Mouse (Mus musculus) forebrain, embryonic 13.5 days (tissue): Measurements from ENCODE around the gene Kansl2. TPM values are rescaled to one million over a fixed set of nuclear protein-coding genes. Genes with fewer than 3 reads are reported as not detected.

Experiments used
- ATAC-seq: fragments of 200-750 bp; cut with Nextera tagmentation; 2 replicates; pipeline ENCODE4 v1.8.0; 2017
- H3K27ac ChIP-seq: fragments of 300-500 bp; sonication (generic); 2 replicates; pipeline ENCODE4 v1.5.1; 2015; ENCODE audit warnings: inconsistent platforms, mild to moderate bottlenecking, moderate library complexity
- H3K27me3 ChIP-seq: fragments of 300-500 bp; sonication (generic); 2 replicates; pipeline ENCODE4 v1.6.1; 2015; ENCODE audit warnings: mild to moderate bottlenecking, inconsistent platforms
- H3K36me3 ChIP-seq: fragments of 300-500 bp; sonication (generic); 2 replicates; pipeline ENCODE4 v1.6.1; 2015; ENCODE audit warnings: mild to moderate bottlenecking, inconsistent platforms; ENCODE audit not compliant: poor library complexity, severe bottlenecking
- H3K4me1 ChIP-seq: fragments of 300-500 bp; sonication (generic); 2 replicates; pipeline ENCODE4 v1.6.1; 2015; ENCODE audit warnings: inconsistent platforms
- H3K4me2 ChIP-seq: fragments of 300-500 bp; sonication (generic); 2 replicates; pipeline ENCODE4 v1.6.1; 2015; ENCODE audit warnings: inconsistent platforms, mild to moderate bottlenecking, moderate library complexity
- H3K4me3 ChIP-seq: fragments of 300-500 bp; sonication (generic); 2 replicates; pipeline ENCODE4 v1.5.1; 2015; ENCODE audit warnings: mild to moderate bottlenecking, inconsistent platforms
- H3K9ac ChIP-seq: fragments of 300-500 bp; sonication (generic); 2 replicates; pipeline ENCODE4 v1.6.1; 2015; ENCODE audit warnings: mild to moderate bottlenecking, inconsistent platforms
- H3K9me3 ChIP-seq: fragments of 300-500 bp; sonication (generic); replicated peaks from 2 replicates; pipeline ENCODE4 v1.6.1; 2016; ENCODE audit warnings: inconsistent platforms
- WGBS: fragments of 180-500 bp; shearing (Covaris S2); methylation state at CpG from one replicate; pipeline ENCODE4 v1.1.7; 2015; 5-methylcytosine and 5-hydroxymethylcytosine counted together
- polyA plus RNA-seq: library from polyadenylated mRNA; unstranded; fragments of >200 nt; fragmentation: Nextera tagmentation; extraction: Ambion mirVana; gene quantifications from 2 replicates; pipeline ENCODE4 v1.2.1, GENCODE M21; 2015

The Kansl2 gene
- 150 and 157 TPM in 2 replicates for polyA plus RNA-seq

- WGBS, result under 1% methylated on average over 69 of the region's 70 CpGs
These were observed at the start of gene Kansl2 for GRCm38 (mm10) chr15:98533881-98534627. Gene Kansl2 (minus strand): TSS chr15:98534264.

GRCm38 (mm10) chr15:98582996-98583395, 48.9 kb upstream of the Kansl2 start:
- 82% methylated on average over 8 of the region's 8 CpGs for WGBS
- no peak for ATAC-seq
- Histone ChIP-seq H3K9me3 (no peaks in the 10 kb centered on the region), H3K27ac (peak overlapping the region; percentile 52; the same call in 1 of the 2 replicates), H3K27me3 (no peaks in the 10 kb centered on the region), H3K36me3 (no peaks in the 10 kb centered on the region), H3K4me1 (no peaks in the 10 kb centered on the region), H3K9ac (no peak overlapping the region), H3K4me3 (no peak overlapping the region), H3K4me2 (no peak overlapping the region)

More at GRCm38 (mm10) chr15:98533881-98534627, at the start of gene Kansl2:
- no peaks in the 10 kb centered on the region for H3K9me3 ChIP-seq
- H3K27me3 ChIP-seq, result no peaks in the 10 kb centered on the region
- H3K27ac ChIP-seq, result peak within 1 kb of the TSS; percentile 99
- H3K4me2 ChIP-seq, result peak within 1 kb of the TSS; percentile 91
- peak within 1 kb of the TSS; percentile 78 for H3K4me3 ChIP-seq
- peak within 1 kb of the TSS; percentile 94 for H3K9ac ChIP-seq
- peaks cover 36% of the 10 kb centered on the region for H3K36me3 ChIP-seq
- ATAC-seq, result peak; percentile 100
- H3K4me1 ChIP-seq, result peaks cover 16% of the 10 kb centered on the region

- Histone ChIP-seq H3K9me3 (no peaks in the 10 kb centered on the region), H3K9ac (no peak overlapping the region), H3K36me3 (no peaks in the 10 kb centered on the region), H3K4me1 (no peaks in the 10 kb centered on the region), H3K4me2 (no peak overlapping the region), H3K27ac (0 out of 2 replicates have a peak overlapping the region, but pooled peaks have one; percentile 52), H3K4me3 (no peak overlapping the region), H3K27me3 (no peaks in the 10 kb centered on the region)
- no peak for ATAC-seq
- 81% methylated on average over 8 of the region's 8 CpGs for WGBS
These were observed 48.3 kb upstream of the Kansl2 start for GRCm38 (mm10) chr15:98582410-98582809.

- Histone ChIP-seq H3K4me1 (no peaks in the 10 kb centered on the region), H3K27ac (no peak overlapping the region), H3K9me3 (no peaks in the 10 kb centered on the region), H3K4me3 (no peak overlapping the region), H3K4me2 (no peak overlapping the region), H3K27me3 (no peaks in the 10 kb centered on the region), H3K36me3 (no peaks in the 10 kb centered on the region), H3K9ac (no peak overlapping the region)
- WGBS, result 41% methylated on average over 5 of the region's 5 CpGs
- peak; percentile 85 for ATAC-seq
These were observed 45.9 kb upstream of the Kansl2 start for GRCm38 (mm10) chr15:98579795-98580464.

- Histone ChIP-seq H3K9ac (no peak overlapping the region), H3K27me3 (no peaks in the 10 kb centered on the region), H3K36me3 (no peaks in the 10 kb centered on the region), H3K4me2 (no peak overlapping the region), H3K4me3 (no peak overlapping the region), H3K9me3 (no peaks in the 10 kb centered on the region), H3K4me1 (no peaks in the 10 kb centered on the region), H3K27ac (no peak overlapping the region)
- ATAC-seq, result no peak
- WGBS, result 86% methylated on average over 2 of the region's 2 CpGs
These were observed 45.2 kb upstream of the Kansl2 start for GRCm38 (mm10) chr15:98579310-98579709.

GRCm38 (mm10) chr15:98573293-98573692, 39.2 kb upstream of the Kansl2 start:
- 80% methylated on average over 4 of the region's 4 CpGs for WGBS
- no peak for ATAC-seq
- H3K4me1 ChIP-seq, result peaks cover 11% of the 10 kb centered on the region
- H3K27ac ChIP-seq, result no peak overlapping the region
- H3K36me3 ChIP-seq, result no peaks in the 10 kb centered on the region
- H3K9me3 ChIP-seq, result no peaks in the 10 kb centered on the region
- H3K4me2 ChIP-seq, result no peak overlapping the region
- H3K4me3 ChIP-seq, result no peak overlapping the region
- H3K9ac ChIP-seq, result no peak overlapping the region
- no peaks in the 10 kb centered on the region for H3K27me3 ChIP-seq

GRCm38 (mm10) chr15:98570873-98571538, 36.9 kb upstream of the Kansl2 start, which contains the start of the genes Ccnt1 and 4930415O20Rik:
Gene Ccnt1 (minus strand): TSS chr15:98570923.
Gene 4930415O20Rik (plus strand): TSS chr15:98571004.
- no peak within 1 kb of the TSS for H3K4me3 ChIP-seq
- H3K4me2 ChIP-seq, result no peak within 1 kb of the TSS
- WGBS, result 86% methylated on average over 10 of the region's 10 CpGs
- H3K4me1 ChIP-seq, result peaks cover 19% of the 10 kb centered on the region
- ATAC-seq, result no peak
- no peaks in the 10 kb centered on the region for H3K27me3 ChIP-seq
- no peak within 1 kb of the TSS for H3K9ac ChIP-seq
- H3K9me3 ChIP-seq, result no peaks in the 10 kb centered on the region
- H3K36me3 ChIP-seq, result no peaks in the 10 kb centered on the region
- H3K27ac ChIP-seq, result no peak within 1 kb of the TSS

GRCm38 (mm10) chr15:98569795-98570365, 35.8 kb upstream of the Kansl2 start:
- Histone ChIP-seq H3K4me3 (no peak overlapping the region), H3K27me3 (no peaks in the 10 kb centered on the region), H3K9ac (no peak overlapping the region), H3K27ac (no peak overlapping the region), H3K36me3 (no peaks in the 10 kb centered on the region; the same call in 1 of the 2 replicates), H3K9me3 (no peaks in the 10 kb centered on the region), H3K4me2 (no peak overlapping the region), H3K4me1 (peaks cover 30% of the 10 kb centered on the region)
- no peak for ATAC-seq
- 80% methylated on average over 4 of the region's 4 CpGs for WGBS

- Histone ChIP-seq H3K4me3 (peak overlapping the region; percentile 81), H3K9me3 (no peaks in the 10 kb centered on the region), H3K4me2 (peak overlapping the region; percentile 74), H3K27ac (no peak overlapping the region), H3K27me3 (no peaks in the 10 kb centered on the region), H3K4me1 (peaks cover 35% of the 10 kb centered on the region), H3K36me3 (no peaks in the 10 kb centered on the region; the same call in 1 of the 2 replicates), H3K9ac (peak overlapping the region; percentile 88; the same call in 1 of the 2 replicates)
- 68% methylated on average over 7 of the region's 7 CpGs for WGBS
- ATAC-seq, result no peak
These were observed 35.2 kb upstream of the Kansl2 start for GRCm38 (mm10) chr15:98569216-98569615.

- ATAC-seq, result no peak
- Histone ChIP-seq H3K4me1 (peaks cover 42% of the 10 kb centered on the region), H3K9me3 (no peaks in the 10 kb centered on the region), H3K36me3 (peaks cover 4% of the 10 kb centered on the region), H3K4me3 (peak overlapping the region; percentile 81), H3K27me3 (no peaks in the 10 kb centered on the region), H3K9ac (peak overlapping the region; percentile 88), H3K4me2 (peak overlapping the region; percentile 74), H3K27ac (peak overlapping the region; percentile 90)
- WGBS, result 11% methylated on average over 22 of the region's 22 CpGs
These were observed 34.4 kb upstream of the Kansl2 start for GRCm38 (mm10) chr15:98568256-98569033.
